Mouse (Mus musculus): Measurements from ENCODE around the gene Sorcs3. TPM values are rescaled to one million over a fixed set of nuclear protein-coding genes. Genes with fewer than 3 reads are reported as not detected.
A peak's percentile ranks its signal among the peaks of the same experiment; 100 is the strongest.

The Sorcs3 gene
- polyA plus RNA-seq, 1 experiment from 2014 or later: 9.3 TPM

DNA sequence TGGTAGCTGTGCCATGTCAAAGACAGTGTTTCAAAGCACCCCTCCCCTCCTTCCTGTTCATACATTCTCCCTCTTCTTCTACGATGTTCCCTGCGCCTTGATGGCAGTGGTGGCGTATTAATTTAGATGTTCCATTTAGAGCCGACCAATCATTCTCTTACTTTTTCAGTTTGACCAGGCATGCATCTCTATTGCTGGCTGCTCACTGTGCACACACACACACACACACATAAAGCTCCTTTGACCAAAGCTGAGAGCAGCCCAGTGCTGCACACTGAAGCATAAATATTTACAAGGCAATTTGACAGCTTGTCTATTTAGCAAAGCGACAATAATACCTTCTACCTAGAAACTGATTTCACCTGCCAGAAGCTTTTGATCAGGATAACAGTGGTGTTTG lies 371.3 kb downstream of the Sorcs3 start:
- H3K27me3 ChIP-seq (replicated peaks): no peaks in the 10 kb centered on the region
- no peak overlapping the region for H3K4me3 ChIP-seq
- no peaks in the 10 kb centered on the region for H3K36me3 ChIP-seq
- no peak overlapping the region for H3K27ac ChIP-seq
- H3K4me1 ChIP-seq: no peaks in the 10 kb centered on the region
- no peak overlapping the region for H3K9ac ChIP-seq
- no peak for ATAC-seq (ENCODE audit: low FRiP score, low read depth)
- WGBS: 78% methylated on average over 5 of the region's 5 CpGs
- H3K9me3 ChIP-seq: no peaks in the 10 kb centered on the region
- H3K4me2 ChIP-seq (replicated peaks): no peak overlapping the region

DNA sequence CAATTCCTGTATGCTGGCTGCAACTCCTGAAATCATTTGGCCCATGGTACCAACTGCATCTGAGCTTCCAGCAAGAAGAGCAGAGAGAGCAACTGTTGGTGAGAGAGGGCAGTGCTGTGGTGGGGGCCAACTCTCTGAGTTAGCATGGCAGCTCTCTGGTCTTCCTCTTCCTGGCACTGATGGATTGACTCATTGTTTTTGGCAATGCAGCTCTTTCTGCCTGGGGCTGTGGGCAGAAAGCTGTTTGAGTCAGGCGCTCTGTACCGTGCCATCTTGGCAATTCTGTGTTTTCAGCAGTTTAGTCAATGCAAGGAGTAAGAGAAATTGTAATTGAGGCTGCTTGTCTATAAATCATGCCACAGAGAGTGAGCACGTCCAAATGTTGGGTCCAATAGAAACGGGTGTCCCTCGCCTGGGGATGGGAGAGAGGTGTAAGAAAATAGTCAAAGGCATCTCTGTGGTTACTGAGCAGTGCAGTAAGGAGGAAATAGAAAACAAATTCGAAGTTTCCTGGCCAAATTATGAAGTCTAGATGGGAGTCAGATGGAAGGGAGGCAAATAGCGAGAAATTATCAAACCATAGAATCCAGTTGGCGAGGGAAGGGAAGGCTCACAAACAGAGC lies 379.2 kb downstream of the Sorcs3 start:
- ATAC-seq (ENCODE audit: low FRiP score, low read depth): no peak
- Histone ChIP-seq H3K4me1 (no peaks in the 10 kb centered on the region), H3K4me3 (no peak overlapping the region), H3K27ac (no peak overlapping the region), H3K36me3 (no peaks in the 10 kb centered on the region), H3K9ac (no peak overlapping the region), H3K27me3 (replicated peaks) (no peaks in the 10 kb centered on the region), H3K9me3 (no peaks in the 10 kb centered on the region), H3K4me2 (replicated peaks) (no peak overlapping the region)
- WGBS: 73% methylated on average over 8 of the region's 8 CpGs

DNA sequence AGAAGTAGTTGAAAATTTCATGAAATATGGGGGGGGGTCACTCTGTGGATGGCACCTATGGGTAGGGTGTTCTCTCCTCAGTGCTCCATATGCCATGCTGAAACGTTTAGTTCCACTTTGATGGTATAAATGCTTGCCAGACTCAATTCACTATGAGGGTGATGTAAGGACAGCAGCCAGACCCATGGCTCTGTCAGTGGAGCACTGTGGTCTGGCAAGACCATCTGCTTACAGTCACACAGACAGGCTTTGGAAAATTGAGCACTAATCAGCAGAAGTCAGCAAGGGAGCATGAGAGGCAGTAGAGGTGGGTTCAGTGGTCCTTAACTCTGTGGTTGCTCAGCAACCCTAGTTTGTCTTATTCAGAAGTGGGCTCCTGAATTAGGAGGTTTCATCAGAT lies 411.1 kb downstream of the Sorcs3 start:
- H3K9me3 ChIP-seq: no peaks in the 10 kb centered on the region
- H3K36me3 ChIP-seq: no peaks in the 10 kb centered on the region
- H3K4me3 ChIP-seq: no peak overlapping the region
- H3K27me3 ChIP-seq (replicated peaks): no peaks in the 10 kb centered on the region
- no peak overlapping the region for H3K9ac ChIP-seq
- H3K27ac ChIP-seq: no peak overlapping the region
- no peak for ATAC-seq (ENCODE audit: low FRiP score, low read depth)
- no peak overlapping the region for H3K4me2 ChIP-seq (replicated peaks)
- WGBS: 50% methylated on average over 1 of the region's 1 CpGs
- H3K4me1 ChIP-seq: no peaks in the 10 kb centered on the region

GRCm38 (mm10) chr19:48630671-48631327 lies 425.0 kb downstream of the Sorcs3 start:
- peak; percentile 64 for ATAC-seq (ENCODE audit: low FRiP score, low read depth)
- H3K36me3 ChIP-seq: no peaks in the 10 kb centered on the region
- 39% methylated on average over 6 of the region's 6 CpGs for WGBS

DNA sequence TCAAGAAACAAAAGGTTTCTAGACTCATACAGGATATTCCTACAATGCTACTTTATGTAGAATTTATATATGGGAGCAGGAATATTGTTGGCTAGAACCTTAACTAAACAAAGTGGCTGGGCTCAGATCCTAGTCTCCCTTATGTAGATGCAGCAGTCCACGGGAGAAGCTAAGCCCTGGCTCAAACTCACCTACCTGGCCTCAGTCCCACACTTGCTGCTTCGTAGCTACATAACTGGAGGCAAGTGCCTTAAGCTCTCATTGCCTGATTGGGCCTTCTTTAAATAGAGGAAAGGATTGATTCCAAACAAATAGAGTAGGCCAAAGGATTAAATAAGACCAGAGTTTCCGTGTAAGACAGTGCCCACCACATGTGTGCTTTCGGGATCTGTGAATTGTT lies 436.7 kb downstream of the Sorcs3 start:
- H3K9ac ChIP-seq: no peak overlapping the region
- H3K36me3 ChIP-seq: no peaks in the 10 kb centered on the region
- no peak overlapping the region for H3K27ac ChIP-seq
- H3K9me3 ChIP-seq: no peaks in the 10 kb centered on the region
- H3K27me3 ChIP-seq (replicated peaks): no peaks in the 10 kb centered on the region
- H3K4me2 ChIP-seq (replicated peaks): no peak overlapping the region
- ATAC-seq (ENCODE audit: low FRiP score, low read depth): no peak
- WGBS: 89% methylated on average over 4 of the region's 4 CpGs
- no peak overlapping the region for H3K4me3 ChIP-seq
- no peaks in the 10 kb centered on the region for H3K4me1 ChIP-seq

More at GRCm38 (mm10) chr19:48630671-48631327, 425.0 kb downstream of the Sorcs3 start:
- Histone ChIP-seq H3K9ac (no peak overlapping the region), H3K27me3 (replicated peaks) (no peaks in the 10 kb centered on the region), H3K4me2 (replicated peaks) (no peak overlapping the region), H3K4me1 (no peaks in the 10 kb centered on the region; the same call in 1 of the 2 replicates), H3K27ac (no peak overlapping the region), H3K4me3 (no peak overlapping the region), H3K9me3 (no peaks in the 10 kb centered on the region)

GRCm38 (mm10) chr19:48649941-48650340 lies 444.1 kb downstream of the Sorcs3 start:
- Histone ChIP-seq H3K4me1 (no peaks in the 10 kb centered on the region), H3K36me3 (no peaks in the 10 kb centered on the region), H3K27ac (no peak overlapping the region), H3K4me3 (no peak overlapping the region), H3K9ac (no peak overlapping the region), H3K27me3 (replicated peaks) (no peaks in the 10 kb centered on the region), H3K9me3 (no peaks in the 10 kb centered on the region), H3K4me2 (replicated peaks) (no peak overlapping the region)
- 81% methylated on average over 2 of the region's 2 CpGs for WGBS
- no peak for ATAC-seq (ENCODE audit: low FRiP score, low read depth)

DNA sequence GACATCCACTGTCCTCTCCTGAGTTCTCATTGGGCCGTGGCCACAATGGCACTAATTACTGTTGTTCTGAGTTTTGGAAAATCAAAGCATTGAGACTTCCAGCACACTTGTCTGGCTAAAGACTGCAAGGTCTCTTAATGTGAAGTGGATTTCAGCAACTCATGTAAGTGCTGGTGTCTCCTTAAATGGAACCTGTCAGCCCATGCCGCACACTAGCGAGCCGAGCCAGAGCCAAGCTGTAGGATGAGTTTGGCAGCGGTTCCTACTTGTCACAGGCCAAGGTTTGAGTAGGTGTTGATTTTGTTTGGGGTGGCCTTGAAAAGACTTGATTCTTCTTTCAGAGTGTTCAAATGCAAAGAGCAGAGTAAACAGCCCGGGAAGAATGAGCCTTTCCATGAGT lies 445.8 kb downstream of the Sorcs3 start:
- Histone ChIP-seq H3K4me2 (replicated peaks) (no peak overlapping the region), H3K27me3 (replicated peaks) (no peaks in the 10 kb centered on the region), H3K4me1 (no peaks in the 10 kb centered on the region), H3K36me3 (no peaks in the 10 kb centered on the region), H3K9me3 (no peaks in the 10 kb centered on the region), H3K9ac (no peak overlapping the region), H3K27ac (no peak overlapping the region), H3K4me3 (no peak overlapping the region)
- ATAC-seq (ENCODE audit: low FRiP score, low read depth): no peak
- 87% methylated on average over 6 of the region's 6 CpGs for WGBS

GRCm38 (mm10) chr19:48660201-48660600 lies 454.4 kb downstream of the Sorcs3 start:
- Histone ChIP-seq H3K4me1 (no peaks in the 10 kb centered on the region), H3K9ac (no peak overlapping the region), H3K4me3 (no peak overlapping the region), H3K9me3 (no peaks in the 10 kb centered on the region), H3K27me3 (replicated peaks) (no peaks in the 10 kb centered on the region), H3K4me2 (replicated peaks) (no peak overlapping the region), H3K36me3 (no peaks in the 10 kb centered on the region), H3K27ac (no peak overlapping the region)
- ATAC-seq (ENCODE audit: low FRiP score, low read depth): no peak
- 49% methylated on average over 6 of the region's 6 CpGs for WGBS

DNA sequence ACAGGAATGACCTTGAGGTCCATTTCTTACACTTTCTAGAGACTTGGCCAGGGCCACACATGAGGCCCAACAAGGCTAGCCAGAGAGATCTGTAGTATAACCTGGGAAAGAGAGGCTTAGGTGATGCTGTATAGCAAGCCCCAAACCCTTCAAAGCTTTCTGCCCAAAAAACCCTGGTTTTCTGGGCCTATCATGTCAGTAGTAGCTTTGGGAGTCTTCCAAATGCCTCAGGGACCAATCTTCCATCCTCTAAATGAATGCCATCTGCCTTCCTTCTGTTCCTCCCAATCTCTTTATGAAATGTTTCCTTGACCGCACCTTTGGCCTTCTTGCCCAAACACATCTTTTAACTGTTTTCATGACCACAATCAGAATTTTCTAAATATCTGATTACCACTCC lies 474.1 kb downstream of the Sorcs3 start:
- WGBS: 87% methylated on average over 1 of the region's 1 CpGs

DNA sequence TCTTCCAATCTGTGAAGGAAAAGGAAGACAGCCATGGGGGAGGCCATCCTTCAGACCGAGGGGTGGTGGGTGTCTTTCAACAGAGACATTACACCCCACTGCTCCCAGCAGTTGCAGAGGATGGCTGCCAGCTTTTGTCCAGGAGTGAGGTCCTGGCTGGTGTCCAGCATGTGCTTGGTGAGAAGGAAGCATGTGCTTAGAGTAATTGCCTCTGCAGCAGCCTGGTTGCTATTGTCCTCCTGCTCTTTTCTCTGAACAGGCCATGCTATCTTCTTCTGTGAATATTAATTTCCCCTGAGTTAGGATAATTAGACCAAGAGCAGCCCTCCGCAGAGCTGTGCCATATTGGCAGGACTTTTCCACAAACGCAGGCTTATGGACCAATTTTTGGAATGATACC lies 476.7 kb downstream of the Sorcs3 start:
- H3K4me1 ChIP-seq: no peaks in the 10 kb centered on the region
- H3K27ac ChIP-seq: no peak overlapping the region
- no peaks in the 10 kb centered on the region for H3K27me3 ChIP-seq (replicated peaks)
- H3K4me2 ChIP-seq (replicated peaks): no peak overlapping the region
- no peak overlapping the region for H3K4me3 ChIP-seq
- WGBS: 83% methylated on average over 3 of the region's 3 CpGs
- H3K9me3 ChIP-seq: no peaks in the 10 kb centered on the region
- no peak for ATAC-seq (ENCODE audit: low FRiP score, low read depth)
- H3K9ac ChIP-seq: no peak overlapping the region
- H3K36me3 ChIP-seq: no peaks in the 10 kb centered on the region

More for the DNA sequence above, 474.1 kb downstream of the Sorcs3 start:
- no peaks in the 10 kb centered on the region for H3K27me3 ChIP-seq (replicated peaks)
- no peaks in the 10 kb centered on the region for H3K9me3 ChIP-seq
- H3K27ac ChIP-seq: no peak overlapping the region
- H3K4me2 ChIP-seq (replicated peaks): no peak overlapping the region
- no peak for ATAC-seq (ENCODE audit: low FRiP score, low read depth)
- no peaks in the 10 kb centered on the region for H3K36me3 ChIP-seq
- no peak overlapping the region for H3K9ac ChIP-seq
- no peak overlapping the region for H3K4me3 ChIP-seq
- no peaks in the 10 kb centered on the region for H3K4me1 ChIP-seq

- ATAC-seq (ENCODE audit: low FRiP score, low read depth): no peak
- Histone ChIP-seq H3K4me2 (replicated peaks) (no peak overlapping the region), H3K36me3 (no peaks in the 10 kb centered on the region), H3K27ac (no peak overlapping the region), H3K9me3 (no peaks in the 10 kb centered on the region), H3K4me3 (no peak overlapping the region), H3K9ac (no peak overlapping the region), H3K4me1 (no peaks in the 10 kb centered on the region), H3K27me3 (replicated peaks) (no peaks in the 10 kb centered on the region)
- 53% methylated on average over 2 of the region's 2 CpGs for WGBS
Observed at GRCm38 (mm10) chr19:48686369-48686768, 480.5 kb downstream of the Sorcs3 start.

- Histone ChIP-seq H3K27me3 (replicated peaks) (no peaks in the 10 kb centered on the region), H3K4me2 (replicated peaks) (no peak overlapping the region), H3K9ac (no peak overlapping the region), H3K9me3 (no peaks in the 10 kb centered on the region), H3K36me3 (no peaks in the 10 kb centered on the region), H3K4me1 (peaks cover 5% of the 10 kb centered on the region; the same call in 1 of the 2 replicates), H3K4me3 (no peak overlapping the region), H3K27ac (no peak overlapping the region)
- ATAC-seq (ENCODE audit: low FRiP score, low read depth): no peak
- 40% methylated on average over 6 of the region's 6 CpGs for WGBS
Observed at GRCm38 (mm10) chr19:48700111-48700658, 494.4 kb downstream of the Sorcs3 start.

GRCm38 (mm10) chr19:48703763-48704162 lies 497.9 kb downstream of the Sorcs3 start:
- no peaks in the 10 kb centered on the region for H3K36me3 ChIP-seq
- no peak overlapping the region for H3K4me2 ChIP-seq (replicated peaks)
- no peak overlapping the region for H3K4me3 ChIP-seq
- H3K4me1 ChIP-seq: peaks cover 5% of the 10 kb centered on the region; the same call in 1 of the 2 replicates
- no peaks in the 10 kb centered on the region for H3K27me3 ChIP-seq (replicated peaks)
- H3K27ac ChIP-seq: no peak overlapping the region
- no peak for ATAC-seq (ENCODE audit: low FRiP score, low read depth)
- H3K9ac ChIP-seq: no peak overlapping the region
- no peaks in the 10 kb centered on the region for H3K9me3 ChIP-seq
- 90% methylated on average over 2 of the region's 2 CpGs for WGBS

Measured in neural tube, embryonic 12.5 days (tissue).